Mouse (Mus musculus): Measurements from ENCODE around the gene Insr. TPM values are rescaled to one million over a fixed set of nuclear protein-coding genes. Genes with fewer than 3 reads are reported as not detected.

The Insr gene
- polyA plus RNA-seq, 1 experiment from 2014 or later: 58.6 TPM

Small RNAs within 50 kb of the gene (microRNA-seq; reads per million reads assigned to microRNA genes)
- not detected for gene Gm25775

Other genes starting within 250 kb of the Insr start
- gene A430078G23Rik, start 73.8 kb upstream of the Insr start, polyA plus RNA-seq (2015; fragmentation: Nextera tagmentation; extraction: Ambion mirVana): not detected in 2 replicates
- gene Arhgef18, start 113.4 kb upstream of the Insr start, polyA plus RNA-seq (2015; fragmentation: Nextera tagmentation; extraction: Ambion mirVana): 10.4 and 12.5 TPM in 2 replicates
- 4.4 and 5.3 TPM in 2 replicates for gene Pex11g, start 188.1 kb upstream of the Insr start, polyA plus RNA-seq (2015; fragmentation: Nextera tagmentation; extraction: Ambion mirVana)
- 0.17 and 0.23 TPM in 2 replicates for gene Tex45, start 191.2 kb upstream of the Insr start, polyA plus RNA-seq (2015; fragmentation: Nextera tagmentation; extraction: Ambion mirVana)
- 85.1 and 90.0 TPM in 2 replicates for gene Zfp358, start 213.5 kb upstream of the Insr start, polyA plus RNA-seq (2015; fragmentation: Nextera tagmentation; extraction: Ambion mirVana)
- gene Mcoln1, start 220.8 kb upstream of the Insr start, polyA plus RNA-seq (2015; fragmentation: Nextera tagmentation; extraction: Ambion mirVana): 93.4 and 99.6 TPM in 2 replicates
- gene Pnpla6, start 235.8 kb upstream of the Insr start, polyA plus RNA-seq (2015; fragmentation: Nextera tagmentation; extraction: Ambion mirVana): 33.0 and 34.1 TPM in 2 replicates

All from midbrain, embryonic 13.5 days (tissue).